Mouse (Mus musculus): ENCODE measurements around the gene Rap1gap2.

Rap1gap2 gene

GRCm38 (mm10) chr11:74502485-74502884 is 108.2 kb downstream of the Rap1gap2 start:
- no peak for DNase-seq (ENCODE audit: low read depth, low spot score)

- DNase-seq (ENCODE audit: low read depth, low spot score), result no peak
Measured at GRCm38 (mm10) chr11:74501989-74502388, 108.7 kb downstream of the Rap1gap2 start.

GRCm38 (mm10) chr11:74501061-74501460 is 109.7 kb downstream of the Rap1gap2 start:
- no peak for DNase-seq (ENCODE audit: low read depth, low spot score)

GRCm38 (mm10) chr11:74499521-74500099 is 111.1 kb downstream of the Rap1gap2 start:
- no peak for DNase-seq (ENCODE audit: low read depth, low spot score)

GRCm38 (mm10) chr11:74499058-74499457 is 111.7 kb downstream of the Rap1gap2 start:
- DNase-seq (ENCODE audit: low read depth, low spot score), result no peak

GRCm38 (mm10) chr11:74496581-74496980 is 114.1 kb downstream of the Rap1gap2 start:
- no peak for DNase-seq (ENCODE audit: low read depth, low spot score)

- DNase-seq (ENCODE audit: low read depth, low spot score), result no peak
Measured at GRCm38 (mm10) chr11:74493936-74494335, 116.8 kb downstream of the Rap1gap2 start.

GRCm38 (mm10) chr11:74493172-74493862 is 117.4 kb downstream of the Rap1gap2 start:
- no peak for DNase-seq (ENCODE audit: low read depth, low spot score)

- DNase-seq (ENCODE audit: low read depth, low spot score), result no peak
Measured at GRCm38 (mm10) chr11:74491130-74491529, 119.6 kb downstream of the Rap1gap2 start.

- no peak for DNase-seq (ENCODE audit: low read depth, low spot score)
Measured at GRCm38 (mm10) chr11:74489239-74489638, 121.5 kb downstream of the Rap1gap2 start.

- DNase-seq (ENCODE audit: low read depth, low spot score), result no peak
Measured at GRCm38 (mm10) chr11:74487952-74488351, 122.8 kb downstream of the Rap1gap2 start.

- DNase-seq (ENCODE audit: low read depth, low spot score), result no peak
Measured at GRCm38 (mm10) chr11:74485435-74486217, 125.1 kb downstream of the Rap1gap2 start.

- no peak for DNase-seq (ENCODE audit: low read depth, low spot score)
Measured at GRCm38 (mm10) chr11:74483871-74484270, 126.8 kb downstream of the Rap1gap2 start.

GRCm38 (mm10) chr11:74483153-74483817 is 127.4 kb downstream of the Rap1gap2 start:
- no peak for DNase-seq (ENCODE audit: low read depth, low spot score)

GRCm38 (mm10) chr11:74481797-74482196 is 128.9 kb downstream of the Rap1gap2 start:
- DNase-seq (ENCODE audit: low read depth, low spot score), result no peak

- DNase-seq (ENCODE audit: low read depth, low spot score), result peak; percentile 6
Measured at GRCm38 (mm10) chr11:74479715-74480289, 130.9 kb downstream of the Rap1gap2 start.

GRCm38 (mm10) chr11:74478877-74479276 is 131.8 kb downstream of the Rap1gap2 start:
- DNase-seq (ENCODE audit: low read depth, low spot score), result no peak

GRCm38 (mm10) chr11:74472671-74473070 is 138.0 kb downstream of the Rap1gap2 start:
- no peak for DNase-seq (ENCODE audit: low read depth, low spot score)

GRCm38 (mm10) chr11:74468195-74468594 is 142.5 kb downstream of the Rap1gap2 start:
- peak; percentile 54 for DNase-seq (ENCODE audit: low read depth, low spot score)

- no peak for DNase-seq (ENCODE audit: low read depth, low spot score)
Measured at GRCm38 (mm10) chr11:74465712-74466111, 145.0 kb downstream of the Rap1gap2 start.

- no peak for DNase-seq (ENCODE audit: low read depth, low spot score)
Measured at GRCm38 (mm10) chr11:74464181-74464977, 146.3 kb downstream of the Rap1gap2 start.
